Mouse (Mus musculus) hindbrain, embryonic 12.5 days (tissue): ENCODE data around the gene Gm20388. TPM values are rescaled to one million over a fixed set of nuclear protein-coding genes. Genes with fewer than 3 reads are reported as not detected.

Source experiments
- ATAC-seq: fragments of 200-750 bp; cut with Nextera tagmentation; 2 replicates; pipeline ENCODE4 v1.8.0; 2017; ENCODE audit warnings: moderate TSS enrichment; ENCODE audit not compliant: low FRiP score
- H3K27ac ChIP-seq: fragments of 300-500 bp; sonication (generic); 2 replicates; pipeline ENCODE4 v1.5.1; 2016; ENCODE audit warnings: mild to moderate bottlenecking
- H3K27me3 ChIP-seq: fragments of 300-500 bp; sonication (generic); 2 replicates; pipeline ENCODE4 v1.6.1; 2016; ENCODE audit warnings: mild to moderate bottlenecking
- H3K36me3 ChIP-seq: fragments of 300-500 bp; sonication (generic); 2 replicates; pipeline ENCODE4 v1.6.1; 2016; ENCODE audit warnings: mild to moderate bottlenecking
- H3K4me1 ChIP-seq: fragments of 300-500 bp; sonication (generic); 2 replicates; pipeline ENCODE4 v1.6.1; 2016
- H3K4me2 ChIP-seq: fragments of 300-500 bp; sonication (generic); replicated peaks from 2 replicates; pipeline ENCODE4 v1.6.1; 2016; ENCODE audit warnings: mild to moderate bottlenecking
- H3K4me3 ChIP-seq: fragments of 300-500 bp; sonication (generic); 2 replicates; pipeline ENCODE4 v1.5.1; 2016; ENCODE audit warnings: mild to moderate bottlenecking
- H3K9ac ChIP-seq: fragments of 300-500 bp; sonication (generic); 2 replicates; pipeline ENCODE4 v1.6.1; 2016; ENCODE audit warnings: mild to moderate bottlenecking, moderate library complexity
- H3K9me3 ChIP-seq: fragments of 300-500 bp; sonication (generic); replicated peaks from 2 replicates; pipeline ENCODE4 v1.6.1; 2016; ENCODE audit warnings: mild to moderate bottlenecking
- WGBS: fragments of 180-500 bp; shearing (Covaris S2); methylation state at CpG from one replicate; pipeline ENCODE4 v1.1.7; 2016; 5-methylcytosine and 5-hydroxymethylcytosine counted together
- polyA plus RNA-seq: library from polyadenylated mRNA; unstranded; fragments of >200 nt; fragmentation: Nextera tagmentation; extraction: Ambion mirVana; gene quantifications from 2 replicates; pipeline ENCODE4 v1.2.1, GENCODE M21; 2016

The Gm20388 gene
- polyA plus RNA-seq, 1 experiment from 2014 or later: not detected

- Histone ChIP-seq H3K9ac (no peak overlapping the region), H3K27ac (no peak overlapping the region), H3K4me1 (0 out of 2 replicates have a peak, but pooled peaks cover 4% of the 10 kb centered on the region), H3K4me2 (no peak overlapping the region), H3K36me3 (no peaks in the 10 kb centered on the region), H3K27me3 (no peaks in the 10 kb centered on the region), H3K9me3 (no peaks in the 10 kb centered on the region), H3K4me3 (no peak overlapping the region)
- no peak for ATAC-seq
- 49% methylated on average over 9 of the region's 9 CpGs for WGBS
Observed at GRCm38 (mm10) chr8:121491633-121492032, 1581.0 kb downstream of the Gm20388 start.

GRCm38 (mm10) chr8:121497621-121498020, 1587.0 kb downstream of the Gm20388 start:
- peaks cover 8% of the 10 kb centered on the region for H3K27me3 ChIP-seq
- no peak overlapping the region for H3K4me2 ChIP-seq
- peaks cover 2% of the 10 kb centered on the region for H3K4me1 ChIP-seq
- H3K9ac ChIP-seq: no peak overlapping the region
- H3K36me3 ChIP-seq: no peaks in the 10 kb centered on the region
- 84% methylated on average over 6 of the region's 6 CpGs for WGBS
- no peak overlapping the region for H3K4me3 ChIP-seq
- no peaks in the 10 kb centered on the region for H3K9me3 ChIP-seq
- H3K27ac ChIP-seq: no peak overlapping the region
- ATAC-seq: no peak

- Histone ChIP-seq H3K9ac (no peak overlapping the region), H3K27ac (no peak overlapping the region), H3K4me3 (no peak overlapping the region), H3K27me3 (peaks cover 28% of the 10 kb centered on the region), H3K4me1 (no peaks in the 10 kb centered on the region), H3K9me3 (no peaks in the 10 kb centered on the region), H3K4me2 (no peak overlapping the region), H3K36me3 (no peaks in the 10 kb centered on the region)
- 57% methylated on average over 9 of the region's 9 CpGs for WGBS
- ATAC-seq: no peak
Observed at GRCm38 (mm10) chr8:121511751-121512150, 1601.1 kb downstream of the Gm20388 start.

DNA sequence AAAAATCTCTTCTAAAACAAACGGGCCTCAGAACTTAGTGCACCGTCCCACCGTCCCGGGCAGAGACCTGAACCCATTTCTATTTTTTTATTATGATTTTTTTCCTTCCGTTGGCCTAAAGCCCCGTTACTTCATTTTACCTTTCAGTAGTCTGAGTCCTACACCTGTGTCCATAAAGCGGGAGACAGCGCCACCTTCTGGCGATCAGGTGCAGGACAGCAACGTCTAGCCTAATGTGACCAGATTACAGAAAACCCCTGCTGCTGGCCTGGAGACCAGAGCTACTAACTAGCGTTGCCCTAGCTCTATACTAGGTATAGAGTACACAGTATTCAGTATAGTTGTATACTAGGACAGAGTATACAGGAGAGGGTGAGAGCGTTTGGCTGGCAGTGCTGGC, 1602.8 kb downstream of the Gm20388 start:
- Histone ChIP-seq H3K27ac (no peak overlapping the region), H3K4me2 (no peak overlapping the region), H3K4me3 (no peak overlapping the region), H3K4me1 (no peaks in the 10 kb centered on the region), H3K9me3 (no peaks in the 10 kb centered on the region), H3K36me3 (no peaks in the 10 kb centered on the region), H3K27me3 (peaks cover 25% of the 10 kb centered on the region), H3K9ac (no peak overlapping the region)
- 5% methylated on average over 12 of the region's 12 CpGs for WGBS
- ATAC-seq: peak; percentile 68

- Histone ChIP-seq H3K36me3 (no peaks in the 10 kb centered on the region), H3K4me3 (no peak overlapping the region), H3K27me3 (peaks cover 3% of the 10 kb centered on the region), H3K4me1 (peaks cover 5% of the 10 kb centered on the region; the same call in 1 of the 2 replicates), H3K9me3 (no peaks in the 10 kb centered on the region), H3K4me2 (no peak overlapping the region), H3K27ac (no peak overlapping the region), H3K9ac (no peak overlapping the region)
- 84% methylated on average over 18 of the region's 18 CpGs for WGBS
- ATAC-seq: no peak
Observed at GRCm38 (mm10) chr8:121525111-121525818, 1614.6 kb downstream of the Gm20388 start.

DNA sequence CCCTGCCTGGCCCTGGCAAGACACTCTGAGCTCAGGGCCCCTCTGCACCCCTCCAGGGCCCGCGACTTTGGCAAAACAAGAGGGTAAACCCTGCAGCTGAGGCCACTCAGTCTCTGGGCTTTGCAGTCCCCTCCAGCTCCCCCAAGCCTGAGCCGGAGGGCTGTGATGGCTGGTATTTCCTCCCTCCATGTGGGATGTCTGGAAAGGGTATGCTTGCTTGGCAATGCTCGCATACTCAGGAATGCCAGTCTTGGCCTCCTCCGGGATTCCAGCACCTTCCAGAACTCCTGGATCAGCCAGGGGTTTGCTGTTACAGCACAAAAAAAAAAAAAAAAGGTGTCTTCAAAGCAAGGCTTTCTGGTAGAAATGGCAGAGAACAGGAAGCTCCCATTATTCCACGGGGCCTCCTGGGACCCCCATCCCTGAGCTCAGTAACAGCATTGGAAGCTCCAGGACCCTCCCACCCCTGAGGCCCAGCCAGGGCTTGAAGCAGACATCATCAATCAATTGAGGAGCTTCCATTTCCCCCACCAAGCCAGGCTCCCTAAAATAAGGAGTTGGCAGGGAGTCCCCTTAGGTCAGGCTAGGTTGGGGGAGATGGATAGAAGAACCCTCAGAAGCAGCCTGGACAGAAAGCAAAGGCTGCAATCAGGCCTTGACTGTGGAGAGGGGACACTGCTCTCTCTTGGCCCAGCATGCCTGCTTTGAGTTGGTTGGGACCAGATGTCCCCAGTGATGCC, 1616.3 kb downstream of the Gm20388 start:
- ATAC-seq: no peak
- H3K27ac ChIP-seq: no peak overlapping the region
- H3K9me3 ChIP-seq: no peaks in the 10 kb centered on the region
- H3K9ac ChIP-seq: no peak overlapping the region
- peaks cover 5% of the 10 kb centered on the region; the same call in 1 of the 2 replicates for H3K4me1 ChIP-seq
- no peak overlapping the region for H3K4me2 ChIP-seq
- no peak overlapping the region for H3K4me3 ChIP-seq
- peaks cover 3% of the 10 kb centered on the region for H3K27me3 ChIP-seq
- 64% methylated on average over 6 of the region's 6 CpGs for WGBS
- H3K36me3 ChIP-seq: no peaks in the 10 kb centered on the region

DNA sequence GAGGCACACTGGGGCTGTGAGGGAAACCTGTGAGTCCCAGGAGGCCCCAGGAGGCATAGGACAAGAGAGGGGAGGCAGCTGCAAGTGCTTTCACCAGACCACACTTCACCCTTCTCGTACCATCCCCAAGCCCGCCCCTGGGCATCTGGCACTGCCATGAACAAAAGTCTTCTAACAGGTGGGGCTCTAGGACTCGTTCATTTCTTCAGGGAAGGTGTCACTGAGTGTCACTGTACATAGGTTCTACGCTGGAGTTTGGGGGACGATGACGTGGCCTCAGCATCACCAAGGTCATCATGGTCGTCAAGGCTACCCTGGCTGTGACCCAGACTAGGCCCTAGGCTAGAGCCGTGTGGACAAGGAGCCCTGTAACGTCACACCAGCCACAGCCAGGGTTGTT, 1617.1 kb downstream of the Gm20388 start:
- no peak for ATAC-seq
- Histone ChIP-seq H3K4me1 (peaks cover 5% of the 10 kb centered on the region; the same call in 1 of the 2 replicates), H3K9ac (no peak overlapping the region), H3K9me3 (no peaks in the 10 kb centered on the region), H3K27ac (no peak overlapping the region), H3K4me2 (no peak overlapping the region), H3K27me3 (peaks cover 1% of the 10 kb centered on the region), H3K36me3 (no peaks in the 10 kb centered on the region), H3K4me3 (no peak overlapping the region)
- 86% methylated on average over 9 of the region's 9 CpGs for WGBS

GRCm38 (mm10) chr8:121528790-121529189, 1618.1 kb downstream of the Gm20388 start:
- ATAC-seq: no peak

GRCm38 (mm10) chr8:121530639-121531038, 1620.0 kb downstream of the Gm20388 start:
- 87% methylated on average over 10 of the region's 10 CpGs for WGBS
- ATAC-seq: no peak
- Histone ChIP-seq H3K4me1 (peaks cover 5% of the 10 kb centered on the region; the same call in 1 of the 2 replicates), H3K9me3 (no peaks in the 10 kb centered on the region), H3K4me2 (no peak overlapping the region), H3K27me3 (no peaks in the 10 kb centered on the region; the same call in 1 of the 2 replicates), H3K9ac (no peak overlapping the region), H3K27ac (no peak overlapping the region), H3K4me3 (no peak overlapping the region), H3K36me3 (no peaks in the 10 kb centered on the region)

More at GRCm38 (mm10) chr8:121528790-121529189, 1618.1 kb downstream of the Gm20388 start:
- Histone ChIP-seq H3K4me2 (no peak overlapping the region), H3K27ac (no peak overlapping the region), H3K4me3 (no peak overlapping the region), H3K9me3 (no peaks in the 10 kb centered on the region), H3K27me3 (no peaks in the 10 kb centered on the region; the same call in 1 of the 2 replicates), H3K4me1 (peaks cover 5% of the 10 kb centered on the region; the same call in 1 of the 2 replicates), H3K9ac (no peak overlapping the region), H3K36me3 (no peaks in the 10 kb centered on the region)
- 87% methylated on average over 15 of the region's 15 CpGs for WGBS

DNA sequence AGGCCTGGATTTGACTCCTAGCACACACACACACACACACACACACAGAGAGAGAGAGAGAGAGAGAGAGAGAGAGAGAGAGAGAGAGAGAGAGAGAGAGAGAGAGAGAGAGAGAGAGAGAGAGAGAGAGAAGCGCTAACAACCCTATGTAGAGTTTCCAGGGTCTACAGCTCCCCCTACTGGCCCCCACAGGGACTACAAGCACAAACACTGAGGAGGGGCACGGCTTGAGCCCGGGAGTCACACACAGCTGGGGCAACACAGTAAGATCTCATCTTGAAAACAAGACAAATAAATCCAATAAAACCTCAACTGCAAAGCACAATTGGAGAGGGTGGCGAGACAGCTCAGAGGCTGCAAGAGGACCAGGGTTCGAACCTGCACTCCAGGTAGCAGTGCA, 1621.7 kb downstream of the Gm20388 start:
- no peak for ATAC-seq
- WGBS: 57% methylated on average over 5 of the region's 5 CpGs
- H3K4me3 ChIP-seq: no peak overlapping the region
- no peaks in the 10 kb centered on the region for H3K36me3 ChIP-seq
- no peaks in the 10 kb centered on the region for H3K4me1 ChIP-seq
- H3K9me3 ChIP-seq: no peaks in the 10 kb centered on the region
- no peak overlapping the region for H3K4me2 ChIP-seq
- no peak overlapping the region for H3K9ac ChIP-seq
- H3K27me3 ChIP-seq: no peaks in the 10 kb centered on the region; the same call in 1 of the 2 replicates
- H3K27ac ChIP-seq: no peak overlapping the region

- Histone ChIP-seq H3K36me3 (no peaks in the 10 kb centered on the region), H3K4me1 (no peaks in the 10 kb centered on the region), H3K4me3 (no peak overlapping the region), H3K4me2 (no peak overlapping the region), H3K9me3 (0 out of 2 replicates have a peak, but pooled peaks cover 5% of the 10 kb centered on the region), H3K27ac (no peak overlapping the region), H3K27me3 (peaks cover 14% of the 10 kb centered on the region; the same call in 1 of the 2 replicates), H3K9ac (no peak overlapping the region)
- ATAC-seq: no peak
- WGBS: 79% methylated on average over 19 of the region's 19 CpGs
Observed at GRCm38 (mm10) chr8:121541862-121542261, 1631.2 kb downstream of the Gm20388 start.

DNA sequence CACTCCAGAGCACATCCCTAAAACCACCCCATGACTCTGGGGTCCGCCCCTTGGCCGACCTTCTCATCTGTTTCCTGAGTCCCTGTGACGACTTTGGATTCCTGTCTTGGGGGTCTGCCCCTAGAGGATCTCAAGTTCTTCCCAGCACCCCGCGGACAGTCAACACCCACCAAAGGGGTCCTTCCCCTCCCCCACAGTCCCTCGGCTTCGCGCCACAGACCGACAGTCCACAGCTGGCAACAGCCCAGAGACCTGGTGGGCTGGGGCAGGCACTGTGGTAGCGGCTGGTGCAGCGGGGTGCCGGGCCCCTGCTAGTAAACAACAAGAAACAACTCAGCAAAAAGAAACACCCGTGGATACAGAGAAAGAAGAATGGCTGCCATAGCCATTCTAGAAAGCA, 1632.3 kb downstream of the Gm20388 start:
- Histone ChIP-seq H3K27ac (no peak overlapping the region), H3K4me3 (no peak overlapping the region), H3K4me1 (no peaks in the 10 kb centered on the region), H3K27me3 (peaks cover 14% of the 10 kb centered on the region; the same call in 1 of the 2 replicates), H3K36me3 (no peaks in the 10 kb centered on the region), H3K9me3 (0 out of 2 replicates have a peak, but pooled peaks cover 5% of the 10 kb centered on the region), H3K9ac (no peak overlapping the region), H3K4me2 (no peak overlapping the region)
- 62% methylated on average over 13 of the region's 13 CpGs for WGBS
- ATAC-seq: no peak
